Mouse (Mus musculus): Measurements from ENCODE around the gene Lcmt1. TPM values are rescaled to one million over a fixed set of nuclear protein-coding genes. Genes with fewer than 3 reads are reported as not detected.

Gene Lcmt1
- total and polyA plus RNA-seq, 3 experiments, result 26.4 to 34.8 (median 27.6) TPM

DNA sequence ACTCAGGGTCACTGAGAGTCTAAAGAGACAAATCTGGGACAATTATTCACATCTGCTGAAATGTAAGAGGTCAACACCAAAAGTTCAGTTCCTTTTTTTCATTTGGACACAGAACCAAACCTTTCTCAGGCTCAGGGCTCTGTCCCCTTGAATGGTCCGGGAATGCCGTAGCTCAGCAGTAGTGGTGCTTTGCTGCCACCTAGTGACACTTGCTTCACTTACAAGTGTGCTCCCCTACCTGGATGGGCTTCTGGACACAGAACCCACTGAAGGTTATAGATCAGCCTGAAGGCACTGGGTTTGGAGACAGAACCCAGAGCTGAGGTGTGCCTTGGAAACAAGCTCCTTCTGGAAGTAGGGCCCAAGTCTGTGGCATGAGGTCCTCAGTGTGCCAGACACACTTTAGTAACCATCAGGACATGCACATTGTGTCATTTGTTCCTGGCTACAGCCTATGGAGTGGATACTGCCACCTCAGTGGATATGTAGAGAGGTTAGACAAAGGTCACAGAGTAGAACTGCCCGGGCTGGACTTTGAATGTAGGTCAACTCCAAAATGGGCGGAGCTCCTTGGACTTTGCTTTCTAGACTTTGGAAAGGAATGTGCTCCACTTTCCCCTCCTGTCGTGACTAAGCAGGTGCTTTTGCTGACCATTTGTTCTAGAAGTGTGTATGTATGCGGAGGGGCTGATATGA is 96.3 kb downstream of the Lcmt1 start (continued):
- TF ChIP-seq ZKSCAN1 (IDR thresholded peaks at IDR 0.05; ENCODE audit: borderline replicate concordance, low read depth, low read length) (no peak), TCF12 (IDR thresholded peaks at IDR 0.05; ENCODE audit: low read depth, low read length) (no peak), POLR2AphosphoS2 (IDR thresholded peaks at IDR 0.05; ENCODE audit: low read depth, low read length) (no peak), EP300 (IDR thresholded peaks at IDR 0.05; ENCODE audit: low read length) (no peak), RCOR1 (conservative IDR thresholded peaks at IDR 0.05; ENCODE audit: low read depth, low read length) (no peak), JUND (conservative IDR thresholded peaks at IDR 0.05; ENCODE audit: low read depth, low read length) (peak; percentile 39; the same call in 1 of the 2 replicates), ZC3H11A (IDR thresholded peaks at IDR 0.05; ENCODE audit: low read depth, low read length) (peak; percentile 90)

- Histone ChIP-seq H3K27ac (ENCODE audit: insufficient read depth, low read depth) (no peak overlapping the region), H3K9me3 (replicated peaks; ENCODE audit: low read length) (peaks cover 3% of the 10 kb centered on the region), H3K79me2 (replicated peaks; ENCODE audit: control insufficient read depth, extremely low read depth, insufficient read depth, poor library complexity, severe bottlenecking) (no peaks in the 10 kb centered on the region), H3K4me2 (ENCODE audit: insufficient read depth, low read depth, poor library complexity, severe bottlenecking) (no peak overlapping the region), H3K27me3 (replicated peaks) (peaks cover 13% of the 10 kb centered on the region), H3K4me1 (ENCODE audit: control insufficient read depth in 1 of 2, insufficient read depth in 2 of 2) (no peaks in the 10 kb centered on the region), H3K36me3 (replicated peaks in 1 of 2; ENCODE audit: control insufficient read depth in 1 of 2, insufficient read depth in 1 of 2, low read length in 1 of 2) (no peaks in the 10 kb centered on the region), H3K4me3 (replicated peaks in 1 of 3; ENCODE audit: low read depth in 2 of 3, low read length in 2 of 3, poor library complexity in 1 of 3) (no peak overlapping the region), H3K9ac (ENCODE audit: insufficient read depth, low read depth) (no peak overlapping the region)
- TF ChIP-seq RCOR1 (conservative IDR thresholded peaks at IDR 0.05; ENCODE audit: low read depth, low read length) (no peak), RAD21 (IDR thresholded peaks at IDR 0.05; ENCODE audit: low read depth, low read length) (no peak), SMC3 (IDR thresholded peaks at IDR 0.05; ENCODE audit: low read depth, low read length) (no peak), HCFC1 (IDR thresholded peaks at IDR 0.05; ENCODE audit: low read depth, low read length) (no peak), MAFK (IDR thresholded peaks at IDR 0.05; ENCODE audit: insufficient replicate concordance, low read length) (no peak), POLR2A (IDR thresholded peaks at IDR 0.05; ENCODE audit: low read depth, low read length) (no peak), JUND (conservative IDR thresholded peaks at IDR 0.05; ENCODE audit: low read depth, low read length) (no peak), TBP (conservative IDR thresholded peaks at IDR 0.05; ENCODE audit: low read depth, low read length) (no peak), ZNF384 (IDR thresholded peaks at IDR 0.05; ENCODE audit: low read depth, low read length) (no peak), ZKSCAN1 (IDR thresholded peaks at IDR 0.05; ENCODE audit: borderline replicate concordance, low read depth, low read length) (no peak), CHD2 (IDR thresholded peaks at IDR 0.05; ENCODE audit: low read length) (no peak), NRF1 (IDR thresholded peaks at IDR 0.05; ENCODE audit: low read depth, low read length) (no peak), MXI1 (IDR thresholded peaks at IDR 0.05; ENCODE audit: low read depth, low read length) (no peak), EP300 (IDR thresholded peaks at IDR 0.05; ENCODE audit: low read length) (no peak), GABPA (IDR thresholded peaks at IDR 0.05; ENCODE audit: insufficient replicate concordance, low read depth, low read length) (no peak), JUN (IDR thresholded peaks at IDR 0.05; ENCODE audit: insufficient read depth, low read depth, low read length) (no peak), MYC (IDR thresholded peaks at IDR 0.05; ENCODE audit: low read depth, low read length) (no peak), KAT2A (IDR thresholded peaks at IDR 0.05; ENCODE audit: insufficient replicate concordance, low read length) (no peak), TCF12 (IDR thresholded peaks at IDR 0.05; ENCODE audit: low read depth, low read length) (no peak), CHD1 (IDR thresholded peaks at IDR 0.05; ENCODE audit: low read depth, low read length) (no peak)
- dilution Hi-C loops (cut with MboI; ENCODE audit: extremely low pct_ligation_motif_present, extremely low pct_unique_long_range_greater_than_20kb, low sequenced_read_pairs), result no loop called here
- DNase-seq (ENCODE audit: extremely low read depth), result no peak
- in situ Hi-C loops (cut with MboI; ENCODE audit: low pct_ligation_motif_present, low pct_unique_long_range_greater_than_20kb, low sequenced_read_pairs), result loop anchor here (5.0 to 10.0 kb wide), 3 partner anchors 66 to 453 kb away; no protein-coding TSS in a partner anchor
Observed at GRCm38 (mm10) chr7:123467961-123468360, 98.4 kb downstream of the Lcmt1 start.

Other genes with a start within 250 kb of the Lcmt1 start
- 20.1 and 23.8 TPM in 2 replicates for gene Tnrc6a, start 245.9 kb upstream of the Lcmt1 start, total RNA-seq (2012; rRNA removed)
- 13.5 and 16.3 TPM in 2 replicates for gene Tnrc6a, start 245.9 kb upstream of the Lcmt1 start, total RNA-seq (2014; rRNA removed)
- gene Tnrc6a, start 245.9 kb upstream of the Lcmt1 start, polyA plus RNA-seq (2012; ENCODE audit: insufficient read length, low read depth), result 48.0 and 62.0 TPM in 2 replicates
- 0.21 and 1.2 TPM in 2 replicates for gene Slc5a11, start 155.0 kb upstream of the Lcmt1 start, total RNA-seq (2012; rRNA removed)
- gene Slc5a11, start 155.0 kb upstream of the Lcmt1 start, total RNA-seq (2014; rRNA removed), result 0.38 and 0.43 TPM in 2 replicates
- gene Slc5a11, start 155.0 kb upstream of the Lcmt1 start, polyA plus RNA-seq (2012; ENCODE audit: insufficient read length, low read depth), result 0.80 and 1.3 TPM in 2 replicates
- 5.8 and 6.7 TPM in 2 replicates for gene Arhgap17, start 131 bp downstream of the Lcmt1 start, total RNA-seq (2012; rRNA removed)
- gene Arhgap17, start 131 bp downstream of the Lcmt1 start, total RNA-seq (2014; rRNA removed), result 6.3 and 7.4 TPM in 2 replicates
- gene Arhgap17, start 131 bp downstream of the Lcmt1 start, polyA plus RNA-seq (2012; ENCODE audit: insufficient read length, low read depth), result 43.7 and 56.1 TPM in 2 replicates
- not detected in 2 replicates for gene Aqp8, start 92.5 kb downstream of the Lcmt1 start, total RNA-seq (2012; rRNA removed)
- gene Aqp8, start 92.5 kb downstream of the Lcmt1 start, total RNA-seq (2014; rRNA removed), result not detected in 2 replicates
- gene Aqp8, start 92.5 kb downstream of the Lcmt1 start, polyA plus RNA-seq (2012; ENCODE audit: insufficient read length, low read depth), result not detected in 2 replicates
- not detected in 2 replicates for gene Zkscan2, start 130.7 kb downstream of the Lcmt1 start, total RNA-seq (2012; rRNA removed)
- not detected in 2 replicates for gene Zkscan2, start 130.7 kb downstream of the Lcmt1 start, total RNA-seq (2014; rRNA removed)
- not detected in 2 replicates for gene Zkscan2, start 130.7 kb downstream of the Lcmt1 start, polyA plus RNA-seq (2012; ENCODE audit: insufficient read length, low read depth)